Mouse (Mus musculus): Measurements from ENCODE around the gene Jak1. TPM values are rescaled to one million over a fixed set of nuclear protein-coding genes. Genes with fewer than 3 reads are reported as not detected.

The Jak1 gene
- polyA plus RNA-seq, 1 experiment = 46.5 TPM

- peak overlapping the region; percentile 79 for H3K27ac ChIP-seq (ENCODE audit: insufficient read depth, low read depth, low read length)
- peaks cover 22% of the 10 kb centered on the region for H3K4me1 ChIP-seq (ENCODE audit: control insufficient read depth, insufficient read depth, low read length)
- no peak overlapping the region for H3K4me3 ChIP-seq (ENCODE audit: insufficient read depth, low read depth, low read length)
- H3K27me3 ChIP-seq (replicated peaks; ENCODE audit: control insufficient read depth, insufficient read depth, low read length) = no peaks in the 10 kb centered on the region
- peaks cover 6% of the 10 kb centered on the region for H3K36me3 ChIP-seq (ENCODE audit: control insufficient read depth, insufficient read depth, low read length)
- TF ChIP-seq CTCF (conservative IDR thresholded peaks at IDR 0.05; ENCODE audit: insufficient read depth, insufficient read length, low read depth, low read length) = no peak
- TF ChIP-seq POLR2A (IDR thresholded peaks at IDR 0.05; ENCODE audit: low read depth, low read length) = no peak
- WGBS = 70% methylated on average over 5 of the region's 5 CpGs
- peak; percentile 86 for DNase-seq
These were observed 107.6 kb downstream of the Jak1 start for GRCm38 (mm10) chr4:101157476-101157875.

GRCm38 (mm10) chr4:101155541-101155940 is 109.5 kb downstream of the Jak1 start:
- Histone ChIP-seq H3K4me3 (ENCODE audit: insufficient read depth, low read depth, low read length) (no peak overlapping the region), H3K27me3 (replicated peaks; ENCODE audit: control insufficient read depth, insufficient read depth, low read length) (no peaks in the 10 kb centered on the region), H3K4me1 (ENCODE audit: control insufficient read depth, insufficient read depth, low read length) (peaks cover 16% of the 10 kb centered on the region; the same call in 1 of the 2 replicates), H3K36me3 (ENCODE audit: control insufficient read depth, insufficient read depth, low read length) (peaks cover 6% of the 10 kb centered on the region), H3K27ac (ENCODE audit: insufficient read depth, low read depth, low read length) (no peak overlapping the region)
- no peak for TF ChIP-seq POLR2A (IDR thresholded peaks at IDR 0.05; ENCODE audit: low read depth, low read length)
- TF ChIP-seq CTCF (conservative IDR thresholded peaks at IDR 0.05; ENCODE audit: insufficient read depth, insufficient read length, low read depth, low read length) = no peak
- no peak for DNase-seq
- 77% methylated on average over 4 of the region's 4 CpGs for WGBS

- H3K4me1 ChIP-seq (ENCODE audit: control insufficient read depth, insufficient read depth, low read length) = no peaks in the 10 kb centered on the region
- 59% methylated on average over 11 of the region's 11 CpGs for WGBS
- peak; percentile 14 for DNase-seq
- no peak overlapping the region for H3K4me3 ChIP-seq (ENCODE audit: insufficient read depth, low read depth, low read length)
- H3K27ac ChIP-seq (ENCODE audit: insufficient read depth, low read depth, low read length) = no peak overlapping the region
- no peak for TF ChIP-seq POLR2A (IDR thresholded peaks at IDR 0.05; ENCODE audit: low read depth, low read length)
- TF ChIP-seq CTCF (conservative IDR thresholded peaks at IDR 0.05; ENCODE audit: insufficient read depth, insufficient read length, low read depth, low read length) = peak; percentile 23; the same call in 1 of the 2 replicates
- H3K27me3 ChIP-seq (replicated peaks; ENCODE audit: control insufficient read depth, insufficient read depth, low read length) = no peaks in the 10 kb centered on the region
- H3K36me3 ChIP-seq (ENCODE audit: control insufficient read depth, insufficient read depth, low read length) = no peaks in the 10 kb centered on the region; the same call in 1 of the 2 replicates
These were observed 118.0 kb downstream of the Jak1 start for GRCm38 (mm10) chr4:101146891-101147655.

GRCm38 (mm10) chr4:101146047-101146745 is 118.9 kb downstream of the Jak1 start:
- H3K36me3 ChIP-seq (ENCODE audit: control insufficient read depth, insufficient read depth, low read length) = no peaks in the 10 kb centered on the region; the same call in 1 of the 2 replicates
- TF ChIP-seq CTCF (conservative IDR thresholded peaks at IDR 0.05; ENCODE audit: insufficient read depth, insufficient read length, low read depth, low read length) (peak; percentile 68), POLR2A (IDR thresholded peaks at IDR 0.05; ENCODE audit: low read depth, low read length) (no peak)

GRCm38 (mm10) chr4:101144790-101145189 is 120.3 kb downstream of the Jak1 start:
- Histone ChIP-seq H3K27ac (ENCODE audit: insufficient read depth, low read depth, low read length) (no peak overlapping the region), H3K4me1 (ENCODE audit: control insufficient read depth, insufficient read depth, low read length) (no peaks in the 10 kb centered on the region), H3K4me3 (ENCODE audit: insufficient read depth, low read depth, low read length) (no peak overlapping the region), H3K36me3 (ENCODE audit: control insufficient read depth, insufficient read depth, low read length) (no peaks in the 10 kb centered on the region), H3K27me3 (replicated peaks; ENCODE audit: control insufficient read depth, insufficient read depth, low read length) (no peaks in the 10 kb centered on the region)
- WGBS = 83% methylated on average over 7 of the region's 7 CpGs
- DNase-seq = no peak
- no peak for TF ChIP-seq CTCF (conservative IDR thresholded peaks at IDR 0.05; ENCODE audit: insufficient read depth, insufficient read length, low read depth, low read length)
- TF ChIP-seq POLR2A (IDR thresholded peaks at IDR 0.05; ENCODE audit: low read depth, low read length) = no peak

More at GRCm38 (mm10) chr4:101146047-101146745, 118.9 kb downstream of the Jak1 start:
- H3K27me3 ChIP-seq (replicated peaks; ENCODE audit: control insufficient read depth, insufficient read depth, low read length) = no peaks in the 10 kb centered on the region
- DNase-seq = peak; percentile 68
- H3K4me3 ChIP-seq (ENCODE audit: insufficient read depth, low read depth, low read length) = no peak overlapping the region
- H3K4me1 ChIP-seq (ENCODE audit: control insufficient read depth, insufficient read depth, low read length) = no peaks in the 10 kb centered on the region
- H3K27ac ChIP-seq (ENCODE audit: insufficient read depth, low read depth, low read length) = no peak overlapping the region
- WGBS = 30% methylated on average over 9 of the region's 9 CpGs

GRCm38 (mm10) chr4:101144361-101144760 is 120.7 kb downstream of the Jak1 start:
- H3K4me3 ChIP-seq (ENCODE audit: insufficient read depth, low read depth, low read length) = no peak overlapping the region
- TF ChIP-seq POLR2A (IDR thresholded peaks at IDR 0.05; ENCODE audit: low read depth, low read length) (no peak), CTCF (conservative IDR thresholded peaks at IDR 0.05; ENCODE audit: insufficient read depth, insufficient read length, low read depth, low read length) (no peak)
- H3K4me1 ChIP-seq (ENCODE audit: control insufficient read depth, insufficient read depth, low read length) = no peaks in the 10 kb centered on the region
- H3K27me3 ChIP-seq (replicated peaks; ENCODE audit: control insufficient read depth, insufficient read depth, low read length) = no peaks in the 10 kb centered on the region
- 70% methylated on average over 4 of the region's 4 CpGs for WGBS
- no peaks in the 10 kb centered on the region for H3K36me3 ChIP-seq (ENCODE audit: control insufficient read depth, insufficient read depth, low read length)
- H3K27ac ChIP-seq (ENCODE audit: insufficient read depth, low read depth, low read length) = no peak overlapping the region
- no peak for DNase-seq

- Histone ChIP-seq H3K27me3 (replicated peaks; ENCODE audit: control insufficient read depth, insufficient read depth, low read length) (no peaks in the 10 kb centered on the region), H3K4me1 (ENCODE audit: control insufficient read depth, insufficient read depth, low read length) (no peaks in the 10 kb centered on the region), H3K4me3 (ENCODE audit: insufficient read depth, low read depth, low read length) (no peak overlapping the region), H3K36me3 (ENCODE audit: control insufficient read depth, insufficient read depth, low read length) (no peaks in the 10 kb centered on the region), H3K27ac (ENCODE audit: insufficient read depth, low read depth, low read length) (no peak overlapping the region)
- no peak for DNase-seq
- TF ChIP-seq CTCF (conservative IDR thresholded peaks at IDR 0.05; ENCODE audit: insufficient read depth, insufficient read length, low read depth, low read length) (no peak), POLR2A (IDR thresholded peaks at IDR 0.05; ENCODE audit: low read depth, low read length) (no peak)
- WGBS = 64% methylated on average over 4 of the region's 4 CpGs
These were observed 121.2 kb downstream of the Jak1 start for GRCm38 (mm10) chr4:101143901-101144300.

All from kidney, adult 2 months (tissue).